Mouse (Mus musculus) liver, embryonic 16.5 days (tissue): ENCODE data around the gene Pla2g7. TPM values are rescaled to one million over a fixed set of nuclear protein-coding genes. Genes with fewer than 3 reads are reported as not detected.

Source experiments
- ATAC-seq: fragments of 200-750 bp; cut with Nextera tagmentation; 2 replicates; pipeline ENCODE4 v1.8.0; 2017; ENCODE audit warnings: low read depth, mild to moderate bottlenecking, moderate number of reproducible peaks, moderate library complexity
- H3K27ac ChIP-seq: fragments of 300-500 bp; sonication (generic); 2 replicates; pipeline ENCODE4 v1.5.1; 2014; ENCODE audit warnings: mild to moderate bottlenecking, low read length
- H3K27me3 ChIP-seq: fragments of 300-500 bp; sonication (generic); 2 replicates; pipeline ENCODE4 v1.6.1; 2014; ENCODE audit warnings: low read depth, low read length, mixed read lengths; ENCODE audit not compliant: control insufficient read depth, insufficient read depth
- H3K36me3 ChIP-seq: fragments of 300-500 bp; sonication (generic); 2 replicates; pipeline ENCODE4 v1.6.1; 2014; ENCODE audit warnings: mild to moderate bottlenecking; ENCODE audit not compliant: control insufficient read depth, insufficient read depth
- H3K4me1 ChIP-seq: fragments of 300-500 bp; sonication (generic); 2 replicates; pipeline ENCODE4 v1.6.1; 2014; ENCODE audit warnings: low read depth, low read length, mixed read lengths; ENCODE audit not compliant: control insufficient read depth
- H3K4me2 ChIP-seq: fragments of 300-500 bp; sonication (generic); 2 replicates; pipeline ENCODE4 v1.6.1; 2014; ENCODE audit warnings: low read depth, low read length, mixed read lengths
- H3K4me3 ChIP-seq: fragments of 300-500 bp; sonication (generic); 2 replicates; pipeline ENCODE4 v1.5.1; 2014; ENCODE audit warnings: low read depth, mild to moderate bottlenecking, low read length
- H3K9ac ChIP-seq: fragments of 300-500 bp; sonication (generic); 2 replicates; pipeline ENCODE4 v1.6.1; 2014; ENCODE audit warnings: low read depth, low read length
- H3K9me3 ChIP-seq: fragments of 300-500 bp; sonication (generic); replicated peaks from 2 replicates; pipeline ENCODE4 v1.6.1; 2016; ENCODE audit warnings: low read length; ENCODE audit not compliant: control insufficient read depth
- WGBS: fragments of 180-500 bp; shearing (Covaris S2); extraction: QIAGEN DNeasy Blood & Tissue Kit; methylation state at CpG from one replicate; pipeline ENCODE4 v1.1.7; 2014; ENCODE audit not compliant: insufficient replicate concordance; 5-methylcytosine and 5-hydroxymethylcytosine counted together
- polyA plus RNA-seq: library from polyadenylated mRNA; unstranded; fragments of >200 nt; fragmentation: Nextera tagmentation; extraction: Ambion mirVana; gene quantifications from 2 replicates; pipeline ENCODE4 v1.2.1, GENCODE M21; 2015

Gene Pla2g7
- polyA plus RNA-seq, 1 experiment from 2014 or later = 35.9 TPM

DNA sequence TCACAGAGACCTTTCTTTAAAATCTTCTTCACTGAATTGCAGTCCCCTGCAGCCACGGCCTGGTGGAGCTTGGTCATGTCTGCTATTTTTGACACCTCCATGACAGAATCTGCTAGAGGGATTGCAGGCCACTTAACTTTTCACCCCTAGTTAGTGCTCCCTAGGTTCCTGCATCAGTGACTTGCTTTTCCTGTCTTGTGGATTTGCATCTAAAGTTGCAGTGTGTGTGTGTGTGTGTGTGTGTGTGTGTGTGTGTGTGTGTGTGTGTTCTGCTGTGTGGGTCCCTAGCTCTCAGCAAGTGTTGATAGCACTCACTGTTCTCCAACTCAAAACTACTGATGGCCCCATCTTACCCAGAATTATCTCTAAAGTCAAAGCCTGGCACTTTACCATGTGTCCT, 24.4 kb upstream of the Pla2g7 start, which contains the start of gene Ankrd66:
Gene Ankrd66, minus strand, starts transcription at position 101 of the 400 bp plus-strand sequence.
- Histone ChIP-seq H3K4me1 (no peaks in the 10 kb centered on the region), H3K27ac (no peak within 1 kb of the TSS), H3K4me3 (no peak within 1 kb of the TSS), H3K4me2 (no peak within 1 kb of the TSS), H3K9ac (no peak within 1 kb of the TSS), H3K27me3 (no peaks in the 10 kb centered on the region), H3K9me3 (no peaks in the 10 kb centered on the region), H3K36me3 (no peaks in the 10 kb centered on the region)
- 33% methylated on average over 1 of the region's 1 CpGs for WGBS
- ATAC-seq = no peak

DNA sequence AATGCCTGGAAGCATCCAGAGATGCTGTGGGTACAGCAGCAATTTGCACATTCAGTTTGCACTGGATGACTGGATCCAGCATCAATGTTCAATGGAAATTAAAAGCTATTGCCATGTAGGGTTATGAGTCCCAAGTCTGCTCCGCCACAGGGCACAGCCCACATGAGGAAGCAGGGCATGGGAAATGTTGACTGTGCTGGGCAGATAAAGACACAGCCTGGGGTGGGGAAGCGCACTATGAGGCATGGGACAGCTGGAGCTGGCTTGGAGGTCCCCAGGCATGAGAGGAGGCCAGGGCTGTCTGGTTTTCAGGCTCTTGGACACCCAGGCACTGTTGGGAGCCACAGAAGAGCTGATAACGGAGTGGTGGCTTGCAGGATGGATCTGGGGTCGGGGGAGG, 23.9 kb upstream of the Pla2g7 start:
- Histone ChIP-seq H3K9me3 (no peaks in the 10 kb centered on the region), H3K4me1 (no peaks in the 10 kb centered on the region), H3K4me3 (no peak overlapping the region), H3K4me2 (no peak overlapping the region), H3K27ac (no peak overlapping the region), H3K36me3 (no peaks in the 10 kb centered on the region), H3K9ac (no peak overlapping the region), H3K27me3 (no peaks in the 10 kb centered on the region)
- no peak for ATAC-seq
- 27% methylated on average over 4 of the region's 4 CpGs for WGBS

DNA sequence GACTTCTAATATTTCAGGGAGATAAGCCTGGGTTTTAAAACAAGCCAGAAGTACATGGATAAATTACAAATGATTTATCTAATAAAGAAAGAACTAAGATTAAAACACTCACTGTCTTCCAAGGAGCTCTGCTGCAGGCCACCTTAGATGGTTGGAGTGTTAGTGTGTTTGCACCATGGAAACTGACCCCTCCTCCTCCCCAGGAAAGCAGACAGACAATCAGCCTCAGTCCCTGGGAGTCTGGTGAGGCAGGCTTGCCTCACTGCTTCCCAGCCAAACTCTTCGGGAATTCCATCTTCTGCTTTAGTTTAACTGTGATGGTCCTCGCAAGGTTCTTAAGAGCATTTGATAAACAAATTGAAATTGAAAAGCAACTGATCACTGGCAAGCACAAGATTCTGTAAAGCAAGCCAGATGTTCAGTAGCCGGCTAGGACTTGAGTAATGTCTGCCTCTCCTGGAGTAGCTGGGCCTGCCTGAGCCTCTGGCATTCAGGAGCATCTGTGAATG, 16.7 kb upstream of the Pla2g7 start:
- no peak for ATAC-seq
- H3K36me3 ChIP-seq = no peaks in the 10 kb centered on the region
- 52% methylated on average over 3 of the region's 3 CpGs for WGBS

DNA sequence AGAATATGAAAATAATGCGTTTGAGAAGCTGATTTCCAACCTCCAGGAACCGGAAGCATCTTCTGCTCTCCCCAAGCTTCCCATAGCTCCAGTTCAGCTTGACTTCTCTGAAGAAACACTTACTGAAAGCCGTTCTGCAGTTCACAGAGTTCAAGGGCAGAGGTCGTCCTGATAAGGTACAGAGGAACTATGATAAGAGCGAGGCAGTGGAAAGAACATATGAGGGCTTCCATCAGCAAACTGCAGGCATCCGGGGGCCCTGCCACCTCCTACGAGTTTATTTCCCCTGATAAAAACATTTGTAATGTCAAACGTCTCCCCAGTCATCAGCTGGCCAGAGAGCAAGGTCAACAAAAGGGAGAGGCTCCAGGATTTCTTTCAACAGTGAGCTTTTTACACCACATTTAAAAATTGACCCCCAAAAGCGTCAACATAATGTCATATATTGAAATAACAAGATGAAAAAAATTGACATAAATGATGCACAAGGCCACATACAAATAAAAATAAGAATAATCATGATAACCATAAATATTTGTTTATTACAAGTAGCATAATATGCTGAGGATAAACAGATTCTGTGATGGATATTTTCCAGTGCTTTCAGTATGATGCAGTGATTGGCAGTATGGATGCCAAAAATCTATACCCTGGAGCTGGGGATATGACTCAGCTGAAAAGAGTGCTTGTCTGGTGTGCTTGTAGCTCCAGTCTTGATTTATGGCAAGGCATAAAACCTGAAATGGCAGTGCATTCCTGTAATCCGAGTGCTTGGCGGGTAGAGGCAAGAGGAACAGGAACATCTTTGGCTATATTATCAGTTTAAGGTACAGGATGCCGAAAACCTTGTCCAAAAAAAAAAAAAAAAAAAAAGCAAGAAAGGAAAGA, 13.1 kb upstream of the Pla2g7 start:
- Histone ChIP-seq H3K4me3 (no peak overlapping the region), H3K4me1 (no peaks in the 10 kb centered on the region; the same call in 1 of the 2 replicates), H3K9me3 (no peaks in the 10 kb centered on the region), H3K27ac (no peak overlapping the region), H3K27me3 (no peaks in the 10 kb centered on the region), H3K4me2 (no peak overlapping the region), H3K9ac (no peak overlapping the region), H3K36me3 (no peaks in the 10 kb centered on the region)
- 22% methylated on average over 12 of the region's 12 CpGs for WGBS
- ATAC-seq = peak; percentile 56

More for the DNA sequence above, 16.7 kb upstream of the Pla2g7 start:
- no peaks in the 10 kb centered on the region for H3K9me3 ChIP-seq
- no peak overlapping the region for H3K27ac ChIP-seq
- no peaks in the 10 kb centered on the region for H3K4me1 ChIP-seq
- H3K27me3 ChIP-seq = no peaks in the 10 kb centered on the region
- H3K4me2 ChIP-seq = no peak overlapping the region
- no peak overlapping the region for H3K9ac ChIP-seq
- no peak overlapping the region for H3K4me3 ChIP-seq

DNA sequence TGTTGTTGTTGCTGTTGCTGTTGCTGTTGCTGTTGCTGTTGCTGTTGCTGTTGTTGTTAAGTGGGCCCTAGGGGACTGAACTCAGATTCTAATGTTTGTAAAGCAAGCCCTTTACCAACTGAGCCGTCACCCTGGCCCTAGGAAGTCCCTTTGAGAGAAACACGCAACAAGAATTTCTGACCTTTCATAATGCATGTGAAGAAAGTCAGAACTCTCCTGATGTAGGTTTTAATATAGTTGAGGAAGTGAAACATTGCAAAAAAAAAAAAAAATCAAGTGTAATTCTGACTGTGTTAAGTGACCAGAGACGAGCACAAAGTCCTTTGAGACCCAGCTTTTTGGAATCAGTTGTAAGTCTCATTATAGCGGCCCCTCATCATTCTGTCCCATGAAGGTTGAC, 10.8 kb upstream of the Pla2g7 start:
- Histone ChIP-seq H3K4me1 (no peaks in the 10 kb centered on the region; the same call in 1 of the 2 replicates), H3K36me3 (no peaks in the 10 kb centered on the region), H3K9me3 (no peaks in the 10 kb centered on the region), H3K4me3 (no peak overlapping the region), H3K9ac (no peak overlapping the region), H3K27me3 (no peaks in the 10 kb centered on the region), H3K4me2 (no peak overlapping the region), H3K27ac (peak overlapping the region; percentile 34; the same call in 1 of the 2 replicates)
- ATAC-seq = no peak
- WGBS = 53% methylated on average over 4 of the region's 4 CpGs

DNA sequence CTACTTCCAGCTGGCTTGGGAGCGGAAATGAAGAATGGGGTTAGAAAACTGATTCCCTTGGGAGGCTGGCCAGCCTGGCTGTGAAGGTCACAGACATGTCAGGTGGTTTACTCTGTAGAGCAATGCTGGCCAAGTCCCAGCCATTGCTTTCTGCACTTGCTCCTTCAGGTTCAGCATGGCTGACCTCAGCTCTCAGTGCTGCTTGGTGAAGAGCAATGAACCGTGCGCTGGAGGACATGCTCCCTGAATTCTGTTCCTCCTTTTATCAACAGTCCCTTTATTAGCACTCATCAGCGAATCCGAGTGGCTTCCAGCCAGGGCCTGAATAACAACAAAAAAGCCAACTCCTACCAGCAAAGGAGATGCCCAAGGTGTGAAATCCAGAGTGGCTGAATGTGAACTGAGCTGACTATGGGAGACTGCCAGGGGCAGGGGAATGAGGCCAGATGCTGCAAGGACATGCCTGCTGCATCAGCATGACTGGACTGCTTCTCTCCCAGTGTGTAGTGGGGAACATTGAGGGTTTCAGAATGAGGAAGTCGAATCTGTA, 10.3 kb upstream of the Pla2g7 start:
- Histone ChIP-seq H3K4me1 (no peaks in the 10 kb centered on the region; the same call in 1 of the 2 replicates), H3K27ac (peak overlapping the region; percentile 34; the same call in 1 of the 2 replicates), H3K9ac (no peak overlapping the region), H3K4me2 (no peak overlapping the region), H3K27me3 (no peaks in the 10 kb centered on the region), H3K36me3 (no peaks in the 10 kb centered on the region), H3K4me3 (no peak overlapping the region), H3K9me3 (no peaks in the 10 kb centered on the region)
- ATAC-seq = peak; percentile 24; the same call in 1 of the 2 replicates
- WGBS = 42% methylated on average over 6 of the region's 6 CpGs

DNA sequence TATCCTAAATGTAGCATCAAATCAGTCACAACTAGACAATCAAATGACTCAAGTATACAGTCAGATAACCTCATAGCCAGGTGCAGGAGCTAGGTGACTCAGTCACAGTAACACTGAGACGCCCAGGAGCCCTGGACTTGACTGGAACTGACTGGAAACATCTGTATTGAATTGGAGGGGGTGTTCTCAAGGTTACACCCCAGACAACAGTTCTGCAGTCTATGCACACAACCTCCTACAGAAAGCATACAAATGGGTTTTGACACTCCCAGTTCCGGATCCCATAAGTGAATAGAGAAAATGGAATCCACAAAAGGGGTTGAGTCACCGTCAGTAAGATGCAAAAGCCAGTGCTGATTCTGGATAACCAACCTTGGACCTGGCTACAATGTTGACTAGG, 9.2 kb upstream of the Pla2g7 start:
- Histone ChIP-seq H3K9ac (no peak overlapping the region), H3K9me3 (no peaks in the 10 kb centered on the region), H3K4me3 (no peak overlapping the region), H3K27me3 (no peaks in the 10 kb centered on the region), H3K36me3 (no peaks in the 10 kb centered on the region), H3K4me2 (no peak overlapping the region), H3K4me1 (no peaks in the 10 kb centered on the region; the same call in 1 of the 2 replicates), H3K27ac (no peak overlapping the region)
- no peak for ATAC-seq
- WGBS = 65% methylated on average over 3 of the region's 3 CpGs

DNA sequence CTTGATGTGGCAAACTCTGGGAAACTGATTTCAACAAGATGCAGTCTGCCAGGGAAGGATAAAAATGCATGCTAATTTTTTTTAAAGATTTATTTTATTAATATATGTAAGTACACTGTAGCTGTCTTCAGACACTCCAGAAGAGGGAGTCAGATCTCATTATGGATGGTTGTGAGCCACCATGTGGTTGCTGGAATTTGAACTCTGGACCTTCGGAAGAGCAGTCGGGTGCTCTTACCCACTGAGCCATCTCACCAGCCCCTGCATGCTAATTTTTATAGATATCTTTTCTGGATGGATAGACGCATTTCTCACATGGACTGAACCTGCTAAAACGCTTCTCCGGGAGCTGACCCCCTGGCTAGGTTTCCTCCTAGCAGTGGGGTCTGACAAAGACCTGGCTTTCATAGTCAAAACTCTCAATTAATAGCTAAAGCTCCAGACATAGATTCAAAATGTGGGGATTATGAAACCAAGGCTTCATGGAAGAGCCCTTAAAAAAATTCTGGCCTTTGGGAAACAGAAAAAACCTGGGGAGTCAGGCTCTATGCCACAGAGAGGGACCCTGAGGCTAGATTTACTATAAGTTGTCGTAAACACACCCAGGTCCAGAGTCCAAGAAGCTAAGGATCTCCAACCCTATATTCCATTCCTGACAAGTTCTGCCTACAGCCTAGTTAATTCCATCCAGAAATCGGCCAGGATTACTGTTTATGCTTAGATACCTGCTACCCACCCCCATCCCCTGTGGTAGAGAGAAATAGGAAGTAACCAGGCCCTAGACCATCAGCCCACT, 4.5 kb upstream of the Pla2g7 start:
- ATAC-seq = no peak
- H3K36me3 ChIP-seq = no peaks in the 10 kb centered on the region
- H3K27me3 ChIP-seq = no peaks in the 10 kb centered on the region
- H3K9ac ChIP-seq = no peak overlapping the region
- no peak overlapping the region for H3K4me2 ChIP-seq
- 68% methylated on average over 7 of the region's 7 CpGs for WGBS
- H3K9me3 ChIP-seq = no peaks in the 10 kb centered on the region
- no peak overlapping the region for H3K4me3 ChIP-seq
- H3K27ac ChIP-seq = no peak overlapping the region
- H3K4me1 ChIP-seq = no peaks in the 10 kb centered on the region
